Mouse (Mus musculus) heart, adult 2 months (tissue): ENCODE measurements around the gene Cd3g.

Experiments
- CTCF ChIP-seq: fragments of 200-600 bp; IDR thresholded peaks from 2 replicates; pipeline ENCODE4 v1.8.1; 2022; ENCODE audit warnings: antibody characterized with exemption, mild to moderate bottlenecking, moderate library complexity
- EP300 ChIP-seq: fragments of 200-500 bp; IDR thresholded peaks from 2 replicates; pipeline ENCODE4 v1.6.1; 2011; ENCODE audit warnings: low read depth, low read length, control low read depth; ENCODE audit not compliant: insufficient read depth
- POLR2A ChIP-seq: fragments of 200-500 bp; IDR thresholded peaks from 2 replicates; pipeline ENCODE4 v1.6.1; 2011; ENCODE audit warnings: mild to moderate bottlenecking, low read depth, low read length, control low read depth; ENCODE audit not compliant: insufficient read depth

GRCm38 (mm10) chr9:44998138-44998537, 17.9 kb upstream of the Cd3g start:
- no peak for TF ChIP-seq CTCF
- no peak for TF ChIP-seq POLR2A
- no peak for TF ChIP-seq EP300
